Mouse (Mus musculus) retina, postnatal 7 days (tissue): ENCODE data around the gene Slc10a3.
"Not testable (repeated sequence)": the region's sequence is repeated elsewhere in the genome, so short reads cannot be mapped to it uniquely, and the experiment has no call there.

Experiments used
- DNase-seq: peaks from one replicate; pipeline ENCODE4 v3.0.0-alpha.2; 2012; ENCODE audit warnings: low read depth, low spot score

Slc10a3 gene

GRCm38 (mm10) chrX:74372888-74373549 lies at the start of gene Slc10a3, which contains the start of gene Ubl4a:
TSS of gene Slc10a3 (minus strand) at chrX:74373349.
TSS of gene Ubl4a (minus strand) at chrX:74373218.
- peak; percentile 58 for DNase-seq

- peak; percentile 72 for DNase-seq
These were observed 40.2 kb upstream of the Slc10a3 start for GRCm38 (mm10) chrX:74413377-74413776.

- no peak for DNase-seq
These were observed 35.2 kb upstream of the Slc10a3 start for GRCm38 (mm10) chrX:74408340-74408739.

GRCm38 (mm10) chrX:74400136-74400535 lies 27.0 kb upstream of the Slc10a3 start:
- no peak for DNase-seq

GRCm38 (mm10) chrX:74392535-74393443 lies 19.6 kb upstream of the Slc10a3 start, which contains the start of the genes Fam3a and Ikbkg:
TSS of gene Fam3a (minus strand) at chrX:74393272.
TSS of gene Ikbkg (plus strand) at chrX:74393290.
- DNase-seq, result peak; percentile 63

- no peak for DNase-seq
These were observed 15.0 kb upstream of the Slc10a3 start for GRCm38 (mm10) chrX:74388153-74388552.

GRCm38 (mm10) chrX:74384451-74384850 lies 11.3 kb upstream of the Slc10a3 start:
- DNase-seq, result no peak

GRCm38 (mm10) chrX:74368209-74368909 lies 4.8 kb downstream of the Slc10a3 start:
- peak; percentile 35 for DNase-seq

- no peak for DNase-seq
These were observed 5.6 kb downstream of the Slc10a3 start for GRCm38 (mm10) chrX:74367512-74367911.

GRCm38 (mm10) chrX:74359171-74359570 lies 14.0 kb downstream of the Slc10a3 start:
- DNase-seq, result no peak

- not testable (repeated sequence) for DNase-seq
These were observed 16.1 kb downstream of the Slc10a3 start for GRCm38 (mm10) chrX:74357069-74357468.

- peak; percentile 72 for DNase-seq
These were observed 19.7 kb downstream of the Slc10a3 start, which contains the start of gene Lage3 for GRCm38 (mm10) chrX:74353467-74353770. TSS of gene Lage3 (minus strand) at chrX:74353618.

GRCm38 (mm10) chrX:74352645-74353466 lies 20.3 kb downstream of the Slc10a3 start:
- DNase-seq, result no peak

GRCm38 (mm10) chrX:74330166-74330930 lies 42.8 kb downstream of the Slc10a3 start:
- no peak for DNase-seq

GRCm38 (mm10) chrX:74329215-74329671 lies 43.9 kb downstream of the Slc10a3 start:
- no peak for DNase-seq

GRCm38 (mm10) chrX:74328725-74329161 lies 44.4 kb downstream of the Slc10a3 start, which contains the start of gene Plxna3:
TSS of gene Plxna3 (plus strand) at chrX:74329066.
- peak; percentile 64 for DNase-seq
